Mouse (Mus musculus): ENCODE measurements around the gene Trim11. TPM values are rescaled to one million over a fixed set of nuclear protein-coding genes. Genes with fewer than 3 reads are reported as not detected.

The Trim11 gene
- 2.8 TPM for polyA plus RNA-seq (2014; fragmentation: Illumina TruSeq; extraction: RNeasy Lipid Tissue Mini Kit (QIAGEN cat#74804); ENCODE audit: low read depth, low replicate concordance)

DNA sequence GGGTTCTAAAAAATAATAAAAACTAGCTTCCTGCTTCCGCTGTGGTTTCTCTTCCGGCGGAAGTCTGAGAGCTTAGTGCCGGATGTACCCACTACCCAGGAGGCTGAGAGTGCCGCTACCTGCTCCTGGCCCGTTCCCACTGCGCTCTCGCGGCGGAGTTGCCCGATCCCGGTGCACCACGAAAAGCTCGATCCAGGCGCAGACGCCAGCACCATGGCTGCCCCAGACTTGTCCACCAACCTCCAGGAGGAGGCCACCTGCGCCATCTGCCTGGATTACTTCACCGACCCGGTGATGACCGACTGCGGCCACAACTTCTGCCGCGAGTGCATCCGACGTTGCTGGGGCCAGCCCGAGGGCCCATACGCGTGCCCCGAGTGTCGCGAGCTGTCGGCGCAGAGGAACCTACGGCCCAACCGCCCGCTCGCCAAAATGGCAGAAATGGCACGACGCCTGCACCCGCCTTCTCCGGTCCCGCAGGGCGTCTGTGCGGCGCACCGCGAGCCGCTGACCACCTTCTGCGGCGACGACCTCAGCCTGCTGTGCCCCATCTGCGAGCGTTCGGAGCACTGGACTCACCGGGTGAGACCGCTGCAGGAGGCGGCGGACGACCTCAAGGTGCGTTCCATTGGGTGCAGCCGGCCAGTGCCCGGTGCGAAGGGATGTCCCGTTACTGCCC lies at the start of gene Trim11:
TSS of gene Trim11 (plus strand) at position 67 of the 679 bp plus-strand sequence.

DNA sequence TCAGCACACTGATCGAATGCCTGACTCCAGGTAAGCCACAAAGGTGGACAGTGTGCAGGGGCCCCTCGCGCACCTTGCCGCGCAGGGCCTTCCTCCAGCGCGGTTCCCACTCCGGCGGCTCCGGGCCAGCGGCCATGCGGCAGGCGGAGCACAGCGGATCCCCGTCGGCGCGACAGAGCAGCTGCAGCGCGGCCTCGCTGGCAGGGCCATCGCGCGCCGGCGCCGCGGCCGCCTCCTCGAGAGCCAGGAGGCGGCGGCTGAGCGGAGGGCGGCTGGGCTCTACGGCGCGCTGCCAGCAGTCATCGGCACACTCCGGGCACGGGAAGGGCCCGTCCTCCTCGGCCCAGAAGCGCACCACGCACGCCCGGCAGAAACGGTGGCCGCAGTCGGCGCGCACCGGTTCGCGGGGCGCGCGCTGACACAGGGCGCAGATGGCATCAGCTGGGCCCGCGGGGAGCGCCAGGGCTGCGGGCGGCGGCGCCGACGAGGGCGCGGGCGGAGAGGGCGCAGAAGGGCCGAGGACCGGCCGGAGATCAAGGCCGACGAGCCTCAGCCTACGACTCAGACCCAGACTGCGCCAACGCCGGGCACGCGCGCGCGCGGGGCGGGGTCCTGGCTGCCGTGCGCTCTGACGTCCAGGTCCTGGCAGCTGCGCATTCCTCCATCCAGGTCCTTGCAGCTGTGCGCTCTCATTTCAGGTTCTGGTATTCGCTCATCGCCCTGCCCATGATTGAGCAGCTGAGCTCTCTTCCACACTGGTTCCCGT lies 39.4 kb upstream of the Trim11 start, which contains the start of gene Rnf187:
TSS of gene Rnf187 (minus strand) at position 595 of the 766 bp plus-strand sequence.

DNA sequence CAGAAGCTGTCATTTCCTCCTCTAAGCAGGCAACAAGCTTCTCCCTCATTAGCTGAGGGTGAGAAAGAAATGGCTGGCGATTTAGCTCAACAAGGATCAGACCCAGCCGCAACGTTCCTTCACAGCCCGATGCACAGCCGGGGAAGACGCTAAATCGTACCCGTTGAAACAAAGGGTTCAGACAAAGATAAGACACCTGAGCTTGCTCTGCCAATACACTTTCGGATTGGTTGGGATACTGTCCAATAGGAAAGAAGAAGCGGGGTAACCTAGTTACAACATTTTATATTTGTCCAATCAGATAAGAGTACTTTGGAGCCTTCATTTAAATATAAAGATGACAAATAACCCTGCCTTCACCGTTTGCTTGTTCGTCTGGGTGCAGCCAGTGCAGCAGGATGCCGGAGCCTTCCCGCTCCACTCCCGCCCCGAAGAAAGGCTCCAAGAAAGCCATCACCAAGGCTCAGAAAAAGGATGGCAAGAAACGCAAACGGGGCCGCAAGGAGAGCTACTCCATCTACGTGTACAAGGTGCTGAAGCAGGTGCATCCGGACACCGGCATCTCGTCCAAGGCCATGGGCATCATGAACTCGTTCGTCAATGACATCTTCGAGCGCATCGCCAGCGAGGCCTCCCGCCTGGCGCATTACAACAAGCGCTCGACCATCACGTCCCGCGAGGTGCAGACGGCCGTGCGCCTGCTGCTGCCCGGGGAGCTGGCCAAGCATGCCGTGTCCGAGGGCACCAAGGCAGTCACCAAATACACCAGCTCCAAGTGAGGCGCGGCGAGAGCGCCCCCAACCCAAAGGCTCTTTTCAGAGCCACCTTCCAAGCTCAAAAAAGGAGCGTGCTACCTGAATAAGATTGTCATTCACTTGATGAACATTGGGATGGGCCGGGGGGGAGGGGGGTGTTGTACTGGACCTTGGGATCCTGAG lies 29.1 kb upstream of the Trim11 start, which contains the start of gene Hist3h2ba:
TSS of gene Hist3h2ba (plus strand) at position 379 of the 938 bp plus-strand sequence.

DNA sequence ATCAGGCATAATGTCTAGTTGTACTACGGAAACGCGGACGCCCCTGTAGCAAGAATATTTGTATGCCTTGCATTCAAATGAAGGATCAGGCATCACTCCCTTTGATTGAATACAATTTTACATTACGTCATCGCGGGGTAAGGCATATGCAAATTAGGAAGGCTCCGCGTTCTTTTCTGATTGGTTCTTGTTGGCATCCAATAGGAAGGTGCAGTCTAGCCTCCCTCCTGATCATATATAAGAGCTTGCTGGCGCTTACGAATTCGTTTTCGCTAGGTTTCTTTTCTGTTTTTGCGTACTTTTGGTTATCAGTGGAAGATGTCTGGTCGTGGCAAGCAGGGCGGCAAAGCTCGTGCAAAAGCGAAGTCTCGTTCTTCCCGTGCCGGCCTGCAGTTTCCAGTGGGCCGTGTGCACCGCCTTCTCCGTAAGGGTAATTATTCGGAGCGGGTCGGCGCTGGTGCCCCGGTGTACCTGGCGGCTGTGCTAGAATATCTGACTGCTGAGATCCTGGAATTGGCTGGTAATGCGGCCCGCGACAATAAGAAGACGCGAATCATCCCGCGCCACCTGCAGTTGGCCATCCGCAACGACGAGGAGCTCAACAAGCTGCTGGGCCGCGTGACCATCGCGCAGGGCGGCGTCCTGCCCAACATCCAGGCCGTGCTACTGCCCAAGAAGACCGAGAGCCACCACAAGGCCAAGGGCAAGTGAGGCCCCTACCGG lies 23.3 kb upstream of the Trim11 start, which contains the start of the genes Hist3h2a and Trim17:
TSS of gene Hist3h2a (plus strand) at position 266 of the 723 bp plus-strand sequence.
TSS of gene Trim17 (plus strand) at position 266 of the 723 bp plus-strand sequence.

Other genes with a start within 250 kb of the Trim11 start
- gene Olfr317, start 238.9 kb upstream of the Trim11 start, polyA plus RNA-seq (2014; fragmentation: Illumina TruSeq; extraction: RNeasy Lipid Tissue Mini Kit (QIAGEN cat#74804); ENCODE audit: low read depth, low replicate concordance) = not detected
- gene Olfr316, start 225.4 kb upstream of the Trim11 start, polyA plus RNA-seq (2014; fragmentation: Illumina TruSeq; extraction: RNeasy Lipid Tissue Mini Kit (QIAGEN cat#74804); ENCODE audit: low read depth, low replicate concordance) = not detected
- not detected for gene Olfr315, start 204.9 kb upstream of the Trim11 start, polyA plus RNA-seq (2014; fragmentation: Illumina TruSeq; extraction: RNeasy Lipid Tissue Mini Kit (QIAGEN cat#74804); ENCODE audit: low read depth, low replicate concordance)
- not detected for gene Olfr314, start 195.1 kb upstream of the Trim11 start, polyA plus RNA-seq (2014; fragmentation: Illumina TruSeq; extraction: RNeasy Lipid Tissue Mini Kit (QIAGEN cat#74804); ENCODE audit: low read depth, low replicate concordance)
- gene Fam183b, start 176.1 kb upstream of the Trim11 start, polyA plus RNA-seq (2014; fragmentation: Illumina TruSeq; extraction: RNeasy Lipid Tissue Mini Kit (QIAGEN cat#74804); ENCODE audit: low read depth, low replicate concordance) = not detected
- gene Olfr313, start 163.1 kb upstream of the Trim11 start, polyA plus RNA-seq (2014; fragmentation: Illumina TruSeq; extraction: RNeasy Lipid Tissue Mini Kit (QIAGEN cat#74804); ENCODE audit: low read depth, low replicate concordance) = not detected
- not detected for gene Olfr312, start 148.9 kb upstream of the Trim11 start, polyA plus RNA-seq (2014; fragmentation: Illumina TruSeq; extraction: RNeasy Lipid Tissue Mini Kit (QIAGEN cat#74804); ENCODE audit: low read depth, low replicate concordance)
- not detected for gene Olfr311, start 138.8 kb upstream of the Trim11 start, polyA plus RNA-seq (2014; fragmentation: Illumina TruSeq; extraction: RNeasy Lipid Tissue Mini Kit (QIAGEN cat#74804); ENCODE audit: low read depth, low replicate concordance)
- 12.9 TPM for gene Gm12258, start 130.9 kb upstream of the Trim11 start, polyA plus RNA-seq (2014; fragmentation: Illumina TruSeq; extraction: RNeasy Lipid Tissue Mini Kit (QIAGEN cat#74804); ENCODE audit: low read depth, low replicate concordance)
- gene 2810021J22Rik, start 110.9 kb upstream of the Trim11 start, polyA plus RNA-seq (2014; fragmentation: Illumina TruSeq; extraction: RNeasy Lipid Tissue Mini Kit (QIAGEN cat#74804); ENCODE audit: low read depth, low replicate concordance) = 8.3 TPM
- 3.9 TPM for gene Zfp39, start 73.9 kb upstream of the Trim11 start, polyA plus RNA-seq (2014; fragmentation: Illumina TruSeq; extraction: RNeasy Lipid Tissue Mini Kit (QIAGEN cat#74804); ENCODE audit: low read depth, low replicate concordance)
- gene Btnl10, start 60.2 kb upstream of the Trim11 start, polyA plus RNA-seq (2014; fragmentation: Illumina TruSeq; extraction: RNeasy Lipid Tissue Mini Kit (QIAGEN cat#74804); ENCODE audit: low read depth, low replicate concordance) = not detected
- 6.2 TPM for gene Rnf187, start 39.2 kb upstream of the Trim11 start, polyA plus RNA-seq (2014; fragmentation: Illumina TruSeq; extraction: RNeasy Lipid Tissue Mini Kit (QIAGEN cat#74804); ENCODE audit: low read depth, low replicate concordance)
- gene Hist3h2ba, start 29.2 kb upstream of the Trim11 start, polyA plus RNA-seq (2014; fragmentation: Illumina TruSeq; extraction: RNeasy Lipid Tissue Mini Kit (QIAGEN cat#74804); ENCODE audit: low read depth, low replicate concordance) = not detected
- gene Hist3h2a, start 23.4 kb upstream of the Trim11 start, polyA plus RNA-seq (2014; fragmentation: Illumina TruSeq; extraction: RNeasy Lipid Tissue Mini Kit (QIAGEN cat#74804); ENCODE audit: low read depth, low replicate concordance) = 18.4 TPM
- gene Trim17, start 23.4 kb upstream of the Trim11 start, polyA plus RNA-seq (2014; fragmentation: Illumina TruSeq; extraction: RNeasy Lipid Tissue Mini Kit (QIAGEN cat#74804); ENCODE audit: low read depth, low replicate concordance) = 0.41 TPM
- gene Obscn, start 158.3 kb downstream of the Trim11 start, polyA plus RNA-seq (2014; fragmentation: Illumina TruSeq; extraction: RNeasy Lipid Tissue Mini Kit (QIAGEN cat#74804); ENCODE audit: low read depth, low replicate concordance) = not detected
- gene Iba57, start 185.6 kb downstream of the Trim11 start, polyA plus RNA-seq (2014; fragmentation: Illumina TruSeq; extraction: RNeasy Lipid Tissue Mini Kit (QIAGEN cat#74804); ENCODE audit: low read depth, low replicate concordance) = 0.76 TPM
- not detected for gene Gjc2, start 205.1 kb downstream of the Trim11 start, polyA plus RNA-seq (2014; fragmentation: Illumina TruSeq; extraction: RNeasy Lipid Tissue Mini Kit (QIAGEN cat#74804); ENCODE audit: low read depth, low replicate concordance)
- 5.0 TPM for gene Guk1, start 214.1 kb downstream of the Trim11 start, polyA plus RNA-seq (2014; fragmentation: Illumina TruSeq; extraction: RNeasy Lipid Tissue Mini Kit (QIAGEN cat#74804); ENCODE audit: low read depth, low replicate concordance)
- 11.4 TPM for gene Mrpl55, start 224.4 kb downstream of the Trim11 start, polyA plus RNA-seq (2014; fragmentation: Illumina TruSeq; extraction: RNeasy Lipid Tissue Mini Kit (QIAGEN cat#74804); ENCODE audit: low read depth, low replicate concordance)
- gene 2310033P09Rik, start 230.2 kb downstream of the Trim11 start, polyA plus RNA-seq (2014; fragmentation: Illumina TruSeq; extraction: RNeasy Lipid Tissue Mini Kit (QIAGEN cat#74804); ENCODE audit: low read depth, low replicate concordance) = 1.6 TPM